Mouse (Mus musculus): Measurements from ENCODE around the gene Gm9733. TPM values are rescaled to one million over a fixed set of nuclear protein-coding genes. Genes with fewer than 3 reads are reported as not detected.

The Gm9733 gene
- polyA plus RNA-seq, 1 experiment from 2014 or later = not detected

Other genes with a start within 250 kb of the Gm9733 start
- gene Sirpb1a, start 94.2 kb upstream of the Gm9733 start, polyA plus RNA-seq (2015; fragmentation: Nextera tagmentation; extraction: Ambion mirVana) = not detected in 2 replicates
- gene Sirpb1b, start 242.8 kb upstream of the Gm9733 start, polyA plus RNA-seq (2015; fragmentation: Nextera tagmentation; extraction: Ambion mirVana) = not detected in 2 replicates

Data from forebrain, embryonic 15.5 days (tissue).